Mouse (Mus musculus): ENCODE results near the gene Mllt1.

Mllt1 gene

DNA sequence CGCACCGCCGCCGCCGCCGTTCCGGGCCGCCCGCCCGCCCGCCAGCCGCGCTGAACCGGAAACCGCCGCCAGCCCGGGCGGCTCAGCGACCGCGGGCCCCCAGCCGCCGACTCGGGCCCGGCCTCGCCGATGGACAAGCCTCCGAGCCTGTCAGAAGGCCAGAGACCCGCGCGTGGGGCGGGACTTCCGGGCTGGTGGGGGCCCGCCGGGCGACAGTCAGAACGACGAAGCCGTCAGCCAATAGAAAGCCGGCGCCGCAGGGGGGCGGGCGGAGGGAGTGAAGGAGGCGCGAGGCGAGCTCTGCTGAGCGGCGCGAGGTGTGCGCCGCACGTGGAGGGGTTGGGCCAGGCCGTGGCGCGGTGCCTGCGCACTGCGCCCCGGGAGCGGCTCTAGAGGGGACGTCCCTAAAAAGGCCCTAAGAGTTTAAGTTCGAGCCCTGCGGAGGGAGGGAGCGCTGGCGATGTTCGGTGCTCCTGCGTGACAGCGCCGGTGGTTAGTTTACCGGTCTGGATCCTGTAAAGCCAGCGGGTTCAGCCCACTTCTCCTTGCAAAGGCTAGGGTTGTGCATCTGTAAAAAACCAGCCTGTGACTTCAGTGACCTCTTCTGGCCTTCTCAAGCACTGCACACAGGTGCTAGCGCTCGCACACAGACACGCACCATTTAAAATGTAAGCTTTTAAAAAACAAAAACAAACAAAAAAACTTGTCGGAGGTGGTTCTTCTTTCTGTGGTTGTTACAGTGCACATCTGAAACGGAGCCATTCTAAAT, at the start of gene Mllt1:
TSS of gene Mllt1 (minus strand) at position 53 of the 769 bp plus-strand sequence.
- peak; percentile 96 to 98 for DNase-seq (ENCODE audit: low spot score in 2 of 2)

DNA sequence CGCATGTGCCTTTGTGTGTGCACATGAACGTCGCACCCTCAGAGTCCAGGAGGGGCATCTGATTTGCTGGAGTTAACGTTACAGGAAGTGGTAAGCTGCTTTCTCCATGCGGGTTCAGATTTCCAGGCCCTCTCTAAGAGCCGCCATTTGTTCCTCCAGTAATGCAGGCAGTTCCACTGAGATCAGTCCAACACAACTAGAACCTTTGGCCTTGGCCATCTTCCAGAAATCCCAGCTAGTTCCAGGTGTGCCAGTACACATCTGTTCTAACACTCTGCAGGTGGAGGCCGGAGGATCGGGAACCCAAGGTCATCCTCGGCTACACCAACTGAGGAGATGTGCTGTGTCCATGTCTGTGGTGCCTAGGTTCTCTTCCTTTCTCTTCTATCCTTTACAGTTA, 49.7 kb upstream of the Mllt1 start:
- no peak for DNase-seq (ENCODE audit: low spot score in 2 of 2)

DNA sequence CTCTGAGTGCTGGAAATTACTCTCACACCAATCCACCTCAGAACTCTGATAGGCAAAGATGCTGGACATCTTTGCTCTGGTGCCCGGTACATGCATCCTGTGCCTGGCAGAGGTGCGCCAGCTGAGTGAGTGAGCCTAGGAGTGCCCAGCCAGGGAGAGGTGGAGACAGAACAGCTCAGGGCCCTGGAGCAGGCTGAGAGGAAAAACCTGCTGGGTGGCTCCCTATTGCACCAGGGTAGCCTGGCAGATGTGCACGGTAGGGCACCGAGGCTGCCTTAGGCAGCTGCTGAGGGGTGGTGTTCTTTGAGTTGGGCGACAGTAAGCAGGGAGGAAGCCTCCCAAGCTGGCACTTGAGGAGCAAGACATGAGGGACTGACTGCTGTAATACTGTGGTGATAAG, 46.8 kb upstream of the Mllt1 start, which contains the start of gene Acer1:
TSS of gene Acer1 (minus strand) at position 114 of the 400 bp plus-strand sequence.
- no peak for DNase-seq (ENCODE audit: low spot score in 2 of 2)

DNA sequence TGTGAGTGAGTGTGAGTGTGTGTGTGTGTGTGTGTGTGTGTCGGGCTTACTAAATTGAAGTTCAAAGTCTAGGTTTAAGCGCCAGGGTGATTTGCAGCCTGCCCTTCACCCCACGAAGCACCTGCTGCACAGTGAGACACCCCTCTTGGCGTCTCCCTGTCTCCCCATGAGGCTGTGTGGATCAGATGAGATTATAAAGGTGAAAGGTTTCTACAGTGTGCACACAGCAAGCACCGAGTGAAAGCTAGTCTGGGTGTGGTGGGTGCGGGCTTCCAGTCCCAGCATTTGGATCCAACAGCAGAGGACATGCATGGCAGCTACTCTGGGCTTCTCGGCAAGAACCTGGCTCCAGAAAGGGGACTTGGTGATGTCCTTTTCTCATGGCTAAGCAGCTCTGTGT, 45.8 kb upstream of the Mllt1 start:
- no peak for DNase-seq (ENCODE audit: low spot score in 2 of 2)

DNA sequence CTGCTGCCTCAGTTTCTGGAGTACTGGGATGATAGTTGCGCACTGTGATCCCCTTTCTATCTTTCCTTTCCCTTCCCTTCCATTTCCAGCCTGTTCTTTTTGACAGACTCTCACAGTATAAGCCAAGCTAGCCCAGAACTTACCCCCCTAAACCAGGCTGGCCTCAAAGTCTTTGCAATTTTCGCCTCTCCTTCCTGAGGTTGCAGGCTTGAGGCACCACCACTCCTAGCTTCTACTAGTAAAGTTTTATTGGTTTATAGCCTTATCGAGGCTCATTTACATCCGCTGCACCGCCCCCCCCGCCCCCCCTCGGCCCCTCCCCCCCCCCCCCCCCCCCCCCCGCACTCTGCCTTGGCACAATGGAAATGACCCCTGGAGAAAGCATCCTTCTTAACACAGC, 44.3 kb upstream of the Mllt1 start:
- no peak for DNase-seq (ENCODE audit: low spot score in 2 of 2)

DNA sequence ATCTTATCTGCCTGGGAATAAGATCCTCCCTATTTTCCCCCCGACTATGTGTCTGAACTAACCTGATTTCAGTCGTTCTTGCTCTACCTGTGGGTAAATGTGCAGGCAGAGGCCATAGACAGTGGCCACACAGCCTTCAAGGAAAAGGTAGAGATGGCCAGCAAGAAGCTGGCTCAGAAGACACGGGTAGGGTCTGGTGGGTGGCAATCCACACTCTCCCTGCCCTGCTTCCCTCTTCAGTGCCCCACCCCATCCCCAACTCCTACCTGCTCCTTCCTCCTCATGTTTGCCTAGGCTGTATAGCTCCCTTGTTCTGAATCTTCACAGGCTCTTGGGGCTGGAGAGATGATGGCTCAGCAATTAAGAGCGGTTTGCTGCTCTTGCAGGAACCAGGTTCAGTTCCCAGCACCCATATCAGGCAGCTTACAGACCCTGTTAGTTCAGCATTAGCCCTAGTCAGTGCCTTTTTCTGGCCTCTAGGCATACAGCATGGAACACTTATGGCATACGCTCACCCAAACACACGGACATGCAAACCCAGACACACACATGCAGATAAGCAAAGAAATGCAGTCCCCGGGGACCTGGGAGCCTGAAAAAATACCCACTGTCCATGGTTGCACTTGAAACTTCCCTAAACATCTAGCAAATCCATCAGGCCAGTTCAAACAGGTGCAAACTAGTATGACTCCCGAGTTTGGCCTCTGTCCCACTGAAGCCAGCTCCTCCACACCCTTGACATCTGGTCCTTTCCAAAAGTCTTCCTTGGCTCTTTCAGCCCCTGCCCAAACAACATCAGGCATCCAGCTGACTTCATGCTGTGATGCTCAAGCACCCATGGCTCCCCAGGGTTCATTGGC, 41.5 kb upstream of the Mllt1 start:
- no peak for DNase-seq (ENCODE audit: low spot score in 2 of 2)

DNA sequence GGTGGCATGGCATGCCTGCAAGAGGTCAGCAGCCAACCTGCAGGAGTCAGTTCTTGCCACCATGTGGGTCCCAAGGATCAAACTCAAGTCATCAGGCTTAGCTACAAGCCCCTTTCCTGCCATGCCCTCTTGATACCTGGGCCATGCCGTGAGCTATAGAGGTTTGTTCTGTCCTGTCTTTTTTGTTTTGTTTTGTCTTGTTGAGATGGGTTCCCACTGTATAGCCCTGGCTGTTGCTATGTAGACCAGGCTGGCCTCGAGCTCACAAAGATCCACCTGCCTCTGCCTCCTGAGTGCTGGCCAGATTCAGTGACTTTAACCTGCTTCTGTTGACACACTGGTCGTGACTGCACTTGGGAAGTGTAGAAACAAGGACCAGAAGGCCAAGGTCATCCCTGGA, 40.2 kb upstream of the Mllt1 start:
- DNase-seq (ENCODE audit: low spot score in 2 of 2), result no peak

DNA sequence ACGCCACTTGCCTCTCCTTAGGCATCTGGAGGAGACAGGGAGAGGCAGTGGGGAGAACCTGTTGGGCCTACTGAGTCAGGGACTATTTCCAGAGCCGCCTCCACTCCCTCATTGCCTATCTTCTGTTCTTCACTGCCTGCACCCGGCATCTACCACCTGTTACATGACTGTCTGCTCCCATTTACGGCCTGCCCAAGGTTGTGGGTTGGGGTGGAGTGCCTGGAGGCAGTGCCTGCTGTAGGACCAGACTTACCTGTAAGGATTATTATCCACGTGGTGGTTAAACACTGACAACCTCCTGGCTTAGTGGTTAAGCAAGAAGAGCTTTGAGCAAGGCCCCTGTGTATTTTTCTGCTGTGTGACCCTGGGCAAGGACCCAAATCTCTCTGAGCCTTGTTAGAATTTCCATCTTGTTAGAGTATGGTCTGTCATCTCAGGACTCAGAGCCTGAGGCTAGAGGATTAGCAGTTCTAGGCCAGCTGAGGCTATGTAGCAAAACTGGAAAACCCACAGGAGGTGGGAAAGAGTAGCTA, 39.6 kb upstream of the Mllt1 start:
- DNase-seq (ENCODE audit: low spot score in 2 of 2), result no peak

DNA sequence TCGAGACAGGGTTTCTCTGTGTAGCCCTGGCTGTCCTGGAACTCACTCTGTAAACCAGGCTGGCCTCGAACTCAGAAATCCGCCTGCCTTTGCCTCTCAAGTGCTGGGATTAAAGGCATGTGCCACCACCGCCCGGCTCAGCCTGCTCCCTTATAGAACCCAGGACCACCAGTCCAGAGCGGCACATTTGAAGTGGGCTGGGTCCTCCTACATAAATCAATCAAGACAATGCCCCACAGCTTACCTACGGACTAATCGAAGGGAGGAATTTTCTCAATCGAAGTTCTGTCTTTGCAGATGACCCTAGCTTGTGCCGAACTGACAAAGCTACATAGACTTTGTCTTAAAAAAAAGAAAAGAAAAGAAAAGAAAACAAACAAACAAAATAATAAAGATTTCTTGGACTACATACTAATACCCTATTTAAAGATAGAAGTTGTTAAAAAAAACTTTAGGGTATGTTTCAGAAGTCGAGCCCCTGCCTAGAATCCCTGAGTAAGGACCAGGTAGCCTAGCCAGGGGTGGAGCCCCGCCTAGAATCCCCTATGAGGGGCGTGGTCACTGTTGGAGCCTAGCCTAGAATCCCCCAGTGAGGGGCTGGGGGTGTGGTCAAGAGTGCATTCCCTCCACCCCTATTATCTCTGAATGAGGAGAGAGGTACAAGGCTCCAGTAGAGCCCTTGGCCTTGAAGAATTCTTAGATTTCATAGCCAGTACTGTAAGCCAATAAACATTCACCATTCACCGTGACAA, 38.9 kb upstream of the Mllt1 start:
- no peak for DNase-seq (ENCODE audit: low spot score in 2 of 2)

DNA sequence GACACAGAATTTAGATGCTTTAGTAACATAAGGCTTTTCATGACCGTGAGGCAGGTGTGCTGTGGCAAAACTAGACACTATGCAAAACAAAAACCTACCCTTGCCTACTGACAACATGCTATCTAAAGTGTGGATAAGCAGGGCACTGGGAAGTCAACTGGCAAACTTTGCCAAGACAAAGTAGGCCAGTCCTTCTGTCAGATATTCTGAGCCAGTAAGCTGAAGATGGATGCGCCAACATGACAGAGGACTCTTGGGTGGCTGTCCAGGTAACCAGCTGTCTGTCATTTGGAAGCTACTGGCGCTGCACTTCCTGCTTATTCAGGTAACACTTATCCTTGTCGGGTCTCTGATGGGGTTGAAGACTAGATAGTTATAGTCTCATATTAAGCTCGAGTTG, 34.9 kb upstream of the Mllt1 start:
- DNase-seq (ENCODE audit: low spot score in 2 of 2), result no peak

DNA sequence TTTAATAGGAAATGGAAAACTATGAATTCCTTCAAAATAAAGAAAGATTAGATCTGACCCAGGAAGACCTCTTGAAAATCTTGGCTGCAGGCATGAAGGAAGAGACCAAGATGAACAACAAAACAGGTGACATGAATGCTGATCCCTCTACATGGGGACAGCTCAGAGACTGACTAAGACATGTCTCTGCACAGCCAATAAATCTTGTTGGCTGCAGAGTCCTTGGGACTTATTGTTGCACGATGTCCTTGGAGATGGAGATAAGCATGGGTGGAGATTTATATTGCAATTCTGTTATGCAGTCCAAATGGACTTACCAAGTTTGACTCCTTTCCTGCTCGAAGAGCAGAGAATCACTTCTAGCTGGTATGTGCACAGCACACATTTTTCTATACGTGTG, 34.1 kb upstream of the Mllt1 start:
- no peak for DNase-seq (ENCODE audit: low spot score in 2 of 2)

DNA sequence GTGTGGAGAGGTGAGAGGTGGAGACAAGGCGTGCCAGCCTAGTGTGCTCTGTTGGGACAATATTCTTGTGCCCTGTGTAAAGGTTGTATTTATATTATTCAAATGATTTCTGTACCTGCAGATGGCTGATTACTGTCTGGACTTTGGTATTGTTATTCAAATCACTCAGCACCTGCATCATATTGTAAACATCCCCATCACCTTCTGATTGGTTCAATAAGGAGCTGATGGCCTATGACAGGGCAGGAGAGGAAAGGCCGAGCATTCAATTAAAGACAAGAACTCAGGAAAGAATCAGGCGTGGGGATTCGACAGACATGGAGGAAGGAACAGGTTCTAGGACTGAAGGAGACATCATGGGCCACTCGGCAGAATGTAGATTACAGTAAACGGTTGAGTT, 28.4 kb upstream of the Mllt1 start:
- DNase-seq (ENCODE audit: low spot score in 2 of 2), result no peak

DNA sequence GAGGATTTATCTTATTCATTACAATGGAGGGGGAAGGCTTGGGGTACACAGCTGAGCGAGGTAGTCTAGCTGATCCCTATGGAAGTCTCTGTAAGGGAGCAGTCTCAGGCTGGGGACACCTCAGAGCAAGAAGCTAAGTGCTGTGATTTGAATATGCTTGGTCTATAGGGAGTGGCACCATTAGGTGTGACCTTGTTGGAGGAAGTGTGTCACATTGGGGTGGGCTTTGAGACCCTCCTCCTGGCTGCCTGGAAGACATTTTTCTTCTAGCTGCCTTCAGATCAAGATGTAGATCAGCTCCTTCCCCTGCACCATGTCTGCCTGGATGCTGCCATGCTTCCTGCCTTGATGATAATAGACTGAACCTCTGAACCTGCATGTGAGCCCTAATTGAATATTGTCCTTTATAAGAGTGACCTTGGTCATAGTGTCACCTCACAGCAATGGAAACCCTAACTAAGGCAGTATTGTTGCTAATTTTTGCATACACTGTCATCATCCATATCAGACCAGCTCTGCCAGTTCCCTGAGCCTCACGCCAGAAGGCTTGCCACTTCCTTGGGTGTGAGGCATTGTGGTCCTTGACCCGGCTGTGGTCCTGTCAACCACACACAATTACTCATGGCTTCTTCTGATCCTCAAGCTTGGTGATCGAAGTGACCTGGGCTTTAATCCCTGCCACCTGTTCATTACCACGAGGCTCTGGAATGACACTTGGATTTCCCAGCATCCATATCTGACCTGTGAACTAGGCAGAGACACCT, 27.6 kb upstream of the Mllt1 start:
- DNase-seq (ENCODE audit: low spot score in 2 of 2), result no peak

DNA sequence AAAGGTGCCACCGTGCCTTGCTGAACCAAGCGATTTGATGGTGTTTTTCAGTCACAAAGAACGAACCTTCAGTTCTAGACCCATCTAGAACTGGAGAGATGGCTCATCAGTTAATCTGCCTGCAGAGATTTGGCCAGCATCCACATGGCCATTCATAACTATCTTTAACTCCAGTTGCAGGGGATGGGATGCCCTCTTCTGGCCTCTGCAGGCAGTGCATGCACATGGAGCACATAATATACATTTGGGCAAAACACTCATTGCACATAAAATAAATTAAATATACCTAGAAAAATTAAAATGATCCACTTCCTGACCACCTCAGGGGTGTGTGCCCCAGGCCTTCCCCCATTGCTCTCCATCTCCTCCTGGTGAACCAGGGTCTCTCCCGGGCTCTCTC, 26.7 kb upstream of the Mllt1 start:
- DNase-seq (ENCODE audit: low spot score in 2 of 2), result no peak

DNA sequence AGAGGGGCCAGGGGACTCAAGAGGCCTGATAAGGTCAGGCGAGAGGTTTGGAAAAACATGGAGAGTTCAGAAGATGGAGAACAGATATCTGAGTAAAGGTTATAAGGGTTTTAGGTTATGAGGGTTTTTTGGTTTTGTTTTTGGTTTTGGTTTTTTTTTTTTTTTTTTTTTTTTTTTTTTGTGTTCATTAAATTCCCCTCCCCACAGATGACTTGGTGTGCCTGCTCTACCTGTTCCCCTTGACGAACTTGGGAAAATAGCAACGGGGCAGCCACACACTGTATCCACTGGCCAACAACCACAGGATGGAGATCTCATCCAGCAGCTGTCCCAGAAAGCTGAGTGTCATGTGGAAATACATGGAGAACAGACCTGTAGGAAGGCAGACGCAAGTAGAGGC, 23.5 kb upstream of the Mllt1 start:
- DNase-seq (ENCODE audit: low spot score in 2 of 2), result no peak

DNA sequence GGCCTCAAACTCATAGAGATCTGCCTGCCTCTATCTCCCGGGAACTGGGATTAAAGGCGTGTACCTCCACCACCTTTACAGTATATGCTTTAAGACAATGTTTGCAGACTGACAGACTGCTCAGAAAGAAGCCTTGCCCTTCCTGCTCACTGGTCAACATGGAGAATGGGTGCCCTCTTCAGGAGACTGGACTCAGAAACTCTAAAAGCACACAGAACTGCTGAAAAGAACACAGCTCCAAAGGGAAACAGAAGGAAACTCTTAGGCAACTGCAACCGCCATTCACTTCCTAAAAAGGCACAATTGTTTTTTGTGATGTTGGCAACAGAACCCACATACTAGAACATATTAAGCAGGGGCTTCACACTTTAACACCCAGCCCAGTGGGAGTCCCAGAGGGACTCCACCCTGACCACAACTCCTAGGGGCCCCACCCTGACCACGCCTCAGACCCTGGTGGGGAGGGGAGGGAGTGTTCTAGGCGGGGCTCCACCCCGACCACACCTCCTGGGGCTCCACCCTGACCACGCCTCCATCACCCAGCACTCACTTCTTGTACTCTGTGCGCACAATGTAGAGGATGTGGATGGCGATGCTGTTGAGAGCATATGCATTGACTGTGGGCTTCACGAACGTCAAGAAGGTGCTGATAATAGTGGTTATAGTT, 22.7 kb upstream of the Mllt1 start:
- peak; percentile 36 to 79 for DNase-seq (ENCODE audit: low spot score in 2 of 2)

DNA sequence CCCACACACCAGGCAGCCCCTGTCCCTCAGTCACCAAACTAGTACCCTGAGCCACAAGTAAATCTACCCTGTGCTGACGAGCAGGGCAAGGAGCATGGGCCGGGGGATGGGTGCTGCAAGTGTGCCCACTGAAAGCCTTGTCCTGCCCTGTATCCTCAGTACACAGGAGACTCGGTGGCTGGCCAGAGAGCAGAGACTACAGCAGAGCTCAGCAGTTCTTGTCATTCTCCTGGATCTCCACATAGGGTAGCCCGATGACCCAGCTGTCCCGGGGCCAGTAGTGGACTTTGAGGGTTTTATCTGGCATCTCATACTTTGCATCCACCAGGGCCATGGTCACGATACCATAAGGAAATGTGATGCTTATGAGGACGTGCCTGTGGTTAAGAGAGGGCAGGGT, 19.7 kb upstream of the Mllt1 start:
- DNase-seq (ENCODE audit: low spot score in 2 of 2), result no peak

DNA sequence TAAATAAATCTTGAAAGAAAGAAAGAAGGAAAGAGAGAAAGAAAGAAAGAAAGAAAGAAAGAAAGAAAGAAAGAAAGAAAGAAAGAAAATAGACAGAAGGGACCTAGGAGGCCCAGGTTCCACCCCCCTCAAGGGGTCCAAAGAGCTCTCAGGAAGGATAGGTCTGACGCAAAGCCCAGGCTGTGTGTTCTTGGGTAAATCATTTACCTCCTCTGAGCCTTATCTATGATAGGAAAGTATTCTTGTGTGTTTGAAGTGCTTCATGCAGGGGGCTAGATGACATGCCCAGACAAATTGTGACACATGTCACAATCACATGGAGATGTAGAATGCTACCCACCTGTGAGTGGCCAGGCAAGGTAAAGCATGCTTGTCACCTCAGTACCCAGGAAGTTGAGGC, 17.4 kb upstream of the Mllt1 start:
- no peak for DNase-seq (ENCODE audit: low spot score in 2 of 2)

DNA sequence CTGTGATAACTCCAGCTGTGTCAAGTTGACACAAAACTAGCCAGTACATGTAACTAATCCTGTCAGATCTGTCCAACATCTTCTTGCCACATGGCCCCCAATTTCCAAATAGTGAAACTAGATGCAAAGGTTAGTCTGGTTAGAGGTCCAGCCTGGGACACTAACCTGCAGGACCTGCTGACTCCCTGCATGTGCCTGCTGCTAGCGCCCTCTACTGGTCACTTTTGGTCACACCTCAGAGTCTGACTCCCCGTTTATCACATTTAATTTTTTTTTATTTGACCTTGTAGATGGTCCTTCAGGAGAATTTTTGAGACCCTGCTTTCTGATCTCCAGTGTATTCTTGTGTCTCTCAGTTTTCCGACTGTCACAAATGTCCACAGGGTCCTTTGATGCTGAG, 15.7 kb upstream of the Mllt1 start:
- peak; percentile 49 to 77 for DNase-seq (ENCODE audit: low spot score in 2 of 2)

DNA sequence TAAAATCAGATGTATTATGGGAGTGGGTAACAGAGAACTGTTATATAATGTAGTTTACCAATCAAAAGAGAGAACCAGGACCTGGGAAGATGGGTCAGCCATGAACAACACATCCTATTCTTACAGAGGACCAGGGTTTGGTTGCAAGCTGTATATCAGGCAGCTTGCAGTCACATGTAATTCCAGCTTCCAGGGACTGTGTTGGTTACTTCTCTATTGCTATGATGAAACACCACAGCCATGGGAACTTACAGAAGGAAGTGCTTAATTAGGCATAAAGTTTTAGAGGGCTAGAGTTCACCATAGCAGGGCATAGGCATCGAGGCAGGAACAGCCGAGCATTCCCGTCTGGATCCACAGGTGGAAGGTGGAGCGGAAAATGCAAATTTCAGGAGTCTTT, 3.5 kb upstream of the Mllt1 start:
- DNase-seq (ENCODE audit: low spot score in 2 of 2), result no peak

DNA sequence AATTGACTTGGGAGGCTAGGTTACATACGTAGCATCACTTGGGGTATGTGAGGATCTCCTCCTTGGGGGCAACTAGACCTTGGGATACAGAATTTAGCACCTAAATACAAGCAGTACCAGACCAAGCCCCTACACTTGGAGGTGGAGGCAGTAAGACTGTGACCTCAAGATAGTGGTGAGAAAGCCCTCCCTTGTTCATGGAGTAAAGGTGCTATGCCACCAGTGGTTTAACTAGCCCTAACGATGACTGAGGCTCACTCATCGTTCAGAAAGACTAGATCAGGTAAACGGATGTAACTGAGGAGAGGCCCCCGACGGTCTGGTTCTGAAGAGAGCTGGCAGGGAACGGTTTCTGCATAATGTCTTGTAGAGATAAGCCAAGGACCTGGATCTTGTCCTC, 1.5 kb upstream of the Mllt1 start:
- no peak for DNase-seq (ENCODE audit: low spot score in 2 of 2)
